15 mouse cellular contexts compared by ENCODE assay signal in genomic region chr6:6496789-6497188, GRCm38 (mm10).
"Had no signal": no experiment of that assay in that cellular context is flagged by ENCODE, and none has a peak within 500 bp of the region (broad histone marks: within the 10 kb centered on the region; RNA-seq: fewer than 3 reads in every experiment).

No protein-coding gene starts in this region.

- H3K27ac ChIP-seq: kidney, embryonic 15.5 days; layer of hippocampus, adult 2 months; limb, embryonic 13.5 days; liver, embryonic 15.5 days; midbrain, embryonic 10.5 days; neural tube, embryonic 12.5 days; stomach, embryonic 15.5 days had no signal

- H3K4me3 ChIP-seq: kidney, embryonic 15.5 days; layer of hippocampus, adult 2 months; limb, embryonic 13.5 days; liver, embryonic 15.5 days; midbrain, embryonic 10.5 days; neural tube, embryonic 12.5 days; stomach, embryonic 15.5 days had no signal

- H3K4me1 ChIP-seq: kidney, embryonic 15.5 days; limb, embryonic 13.5 days; liver, embryonic 15.5 days; midbrain, embryonic 10.5 days; neural tube, embryonic 12.5 days; stomach, embryonic 15.5 days had no signal

- DNase-seq: kidney, adult 2 months; kidney, postnatal 25 days; lung, embryonic 14.5 days; lung, postnatal 10 days; midbrain, embryonic 14.5 days; right cerebral cortex, postnatal 14 days; thymus, adult 2 months; thymus, postnatal 25 days had no signal
